Mouse (Mus musculus) CH12.LX (cell line): ENCODE data around the gene Kif6. TPM values are rescaled to one million over a fixed set of nuclear protein-coding genes. Genes with fewer than 3 reads are reported as not detected.

Experiments used
- DNase-seq: peaks from one replicate; pipeline ENCODE4 v3.0.0-alpha.2; 2013; ENCODE audit errors: extremely low read depth
- H3K27ac ChIP-seq: 2 replicates; pipeline ENCODE4 v1.5.1; 2012; ENCODE audit warnings: low read depth, mild to moderate bottlenecking, control low read depth, moderate library complexity; ENCODE audit not compliant: insufficient read depth
- H3K27me3 ChIP-seq: replicated peaks from 2 replicates; pipeline ENCODE3; 2012; ENCODE audit warnings: inconsistent platforms
- H3K36me3 ChIP-seq, 2 experiments: replicated peaks in 1 of 2; 2 replicates each; pipeline versions ENCODE3 to v1.6.1; 2012; ENCODE audit warnings: inconsistent platforms in 1 of 2, low read length in 1 of 2, mild to moderate bottlenecking in 1 of 2, mixed read lengths in 1 of 2, moderate library complexity in 1 of 2; ENCODE audit not compliant: control insufficient read depth in 1 of 2, insufficient read depth in 1 of 2
- H3K4me1 ChIP-seq, 2 experiments: 2 replicates each; pipeline ENCODE4 v1.6.1; 2012; ENCODE audit warnings: inconsistent platforms in 1 of 2, moderate library complexity in 1 of 2; ENCODE audit not compliant: insufficient read depth in 2 of 2, control insufficient read depth in 1 of 2
- H3K4me2 ChIP-seq: 2 replicates; pipeline ENCODE4 v1.6.1; 2012; ENCODE audit warnings: low read depth, mild to moderate bottlenecking, control low read depth; ENCODE audit not compliant: poor library complexity, insufficient read depth, severe bottlenecking
- H3K4me3 ChIP-seq, 3 experiments: fragments of 150-350 bp in 1 of 3; sonication (generic) in 1 of 3; replicated peaks in 1 of 3; 2 replicates each; pipeline versions ENCODE3 to v1.5.1; 2011 to 2012; ENCODE audit warnings: low read depth in 2 of 3, low read length in 2 of 3, mild to moderate bottlenecking in 2 of 3, moderate library complexity in 2 of 3, control low read depth in 1 of 3, improper control_type of control experiment in 1 of 3, inconsistent platforms in 1 of 3, mixed read lengths in 1 of 3; ENCODE audit not compliant: poor library complexity in 1 of 3
- H3K79me2 ChIP-seq: replicated peaks from 2 replicates; pipeline ENCODE4 v1.6.1; 2012; ENCODE audit warnings: mild to moderate bottlenecking, moderate library complexity; ENCODE audit not compliant: control insufficient read depth, poor library complexity, insufficient read depth, severe bottlenecking; ENCODE audit errors: extremely low read depth
- H3K9ac ChIP-seq: 2 replicates; pipeline ENCODE4 v1.6.1; 2012; ENCODE audit warnings: low read depth, mild to moderate bottlenecking, control low read depth, moderate library complexity; ENCODE audit not compliant: insufficient read depth
- H3K9me3 ChIP-seq: replicated peaks from 2 replicates; pipeline ENCODE3; 2012; ENCODE audit warnings: low read length, inconsistent platforms, mixed read lengths
- BHLHE40 ChIP-seq: IDR thresholded peaks from 2 replicates; pipeline ENCODE4 v1.6.1; 2011; ENCODE audit warnings: mild to moderate bottlenecking, low read depth, low read length, improper control_type of control experiment
- CHD1 ChIP-seq: IDR thresholded peaks from 2 replicates; pipeline ENCODE4 v1.6.1; 2012; ENCODE audit warnings: low read depth, low read length, improper control_type of control experiment, inconsistent platforms
- CHD2 ChIP-seq: IDR thresholded peaks from 2 replicates; pipeline ENCODE4 v1.6.1; 2011; ENCODE audit warnings: low read length, improper control_type of control experiment
- E2F4 ChIP-seq: IDR thresholded peaks from 2 replicates; pipeline ENCODE4 v1.6.1; 2011; ENCODE audit warnings: low read depth, low read length, improper control_type of control experiment; ENCODE audit not compliant: insufficient replicate concordance
- EP300 ChIP-seq: IDR thresholded peaks from 2 replicates; pipeline ENCODE4 v1.6.1; 2011; ENCODE audit warnings: low read length, improper control_type of control experiment
- ETS1 ChIP-seq: conservative IDR thresholded peaks from 2 replicates; pipeline ENCODE4 v1.6.1; 2012; ENCODE audit warnings: low read depth, mild to moderate bottlenecking, inconsistent platforms, low read length, improper control_type of control experiment, moderate library complexity
- GABPA ChIP-seq: IDR thresholded peaks from 2 replicates; pipeline ENCODE4 v1.6.1; 2012; ENCODE audit warnings: low read depth, low read length, improper control_type of control experiment, inconsistent platforms; ENCODE audit not compliant: insufficient replicate concordance
- JUN ChIP-seq: IDR thresholded peaks from 2 replicates; pipeline ENCODE4 v1.6.1; 2011; ENCODE audit warnings: low read depth, mild to moderate bottlenecking, low read length, improper control_type of control experiment, moderate library complexity; ENCODE audit not compliant: insufficient read depth
- KAT2A ChIP-seq: IDR thresholded peaks from 2 replicates; pipeline ENCODE4 v1.6.1; 2012; ENCODE audit warnings: low read length, improper control_type of control experiment, inconsistent platforms; ENCODE audit not compliant: insufficient replicate concordance
- MAX ChIP-seq: IDR thresholded peaks from 2 replicates; pipeline ENCODE4 v1.6.1; 2011; ENCODE audit warnings: low read length, improper control_type of control experiment
- MAZ ChIP-seq: IDR thresholded peaks from 2 replicates; pipeline ENCODE4 v1.6.1; 2012; ENCODE audit warnings: low read depth, mild to moderate bottlenecking, inconsistent platforms, low read length, improper control_type of control experiment, moderate library complexity
- MEF2A ChIP-seq: IDR thresholded peaks from 2 replicates; pipeline ENCODE4 v1.6.1; 2014; ENCODE audit warnings: low read depth, mild to moderate bottlenecking, inconsistent platforms, low read length, improper control_type of control experiment, borderline replicate concordance
- MXI1 ChIP-seq: IDR thresholded peaks from 2 replicates; pipeline ENCODE4 v1.6.1; 2011; ENCODE audit warnings: mild to moderate bottlenecking, low read depth, low read length, improper control_type of control experiment
- MYC ChIP-seq: IDR thresholded peaks from 2 replicates; pipeline ENCODE4 v1.6.1; 2011; ENCODE audit warnings: low read depth, mild to moderate bottlenecking, improper control_type of control experiment, low read length
- NELFE ChIP-seq: IDR thresholded peaks from 2 replicates; pipeline ENCODE4 v1.6.1; 2011; ENCODE audit warnings: low read depth, low read length, improper control_type of control experiment
- NRF1 ChIP-seq: IDR thresholded peaks from 2 replicates; pipeline ENCODE4 v1.6.1; 2014; ENCODE audit warnings: low read depth, mild to moderate bottlenecking, inconsistent platforms, low read length, improper control_type of control experiment, moderate library complexity
- PAX5 ChIP-seq: IDR thresholded peaks from 2 replicates; pipeline ENCODE4 v1.6.1; 2012; ENCODE audit warnings: low read length, inconsistent platforms, mixed read lengths
- POLR2A ChIP-seq: IDR thresholded peaks from 2 replicates; pipeline ENCODE4 v1.6.1; 2011; ENCODE audit warnings: low read depth, mild to moderate bottlenecking, improper control_type of control experiment, low read length
- POLR2AphosphoS2 ChIP-seq: IDR thresholded peaks from 2 replicates; pipeline ENCODE4 v1.6.1; 2011; ENCODE audit warnings: low read depth, low read length, improper control_type of control experiment
- RAD21 ChIP-seq: IDR thresholded peaks from 2 replicates; pipeline ENCODE4 v1.6.1; 2011; ENCODE audit warnings: low read depth, mild to moderate bottlenecking, low read length, improper control_type of control experiment, moderate library complexity
- RCOR1 ChIP-seq: conservative IDR thresholded peaks from 2 replicates; pipeline ENCODE4 v1.6.1; 2012; ENCODE audit warnings: low read depth, mild to moderate bottlenecking, inconsistent platforms, low read length, improper control_type of control experiment
- SIN3A ChIP-seq: IDR thresholded peaks from 2 replicates; pipeline ENCODE4 v1.6.1; 2012; ENCODE audit warnings: low read length, improper control_type of control experiment, inconsistent platforms
- SMC3 ChIP-seq: IDR thresholded peaks from 2 replicates; pipeline ENCODE4 v1.6.1; 2011; ENCODE audit warnings: low read depth, low read length, improper control_type of control experiment
- UBTF ChIP-seq: IDR thresholded peaks from 2 replicates; pipeline ENCODE4 v1.6.1; 2012; ENCODE audit warnings: low read depth, mild to moderate bottlenecking, inconsistent platforms, low read length, improper control_type of control experiment, moderate library complexity
- USF1 ChIP-seq: IDR thresholded peaks from 2 replicates; pipeline ENCODE4 v1.6.1; 2014; ENCODE audit warnings: low read depth, mild to moderate bottlenecking, inconsistent platforms, low read length, improper control_type of control experiment
- ZC3H11A ChIP-seq: IDR thresholded peaks from 2 replicates; pipeline ENCODE4 v1.6.1; 2012; ENCODE audit warnings: low read depth, mild to moderate bottlenecking, inconsistent platforms, low read length, improper control_type of control experiment
- dilution Hi-C: fragments of 300-500 bp; cut with MboI; formaldehyde crosslinking; loops from 2 replicates; pipeline ENCODE4 v1.14.3; 2020; ENCODE audit warnings: low sequenced_read_pairs; ENCODE audit not compliant: extremely low pct_unique_long_range_greater_than_20kb, extremely low pct_ligation_motif_present
- in situ Hi-C: fragments of 300-500 bp; cut with MboI; formaldehyde crosslinking; loops from 3 replicates; pipeline ENCODE4 v1.14.3; 2019; ENCODE audit warnings: low sequenced_read_pairs, low pct_ligation_motif_present, low pct_unique_long_range_greater_than_20kb, mixed read lengths
- polyA plus RNA-seq: library from polyadenylated mRNA; unstranded; fragments of >175 nt; gene quantifications from 2 replicates; pipeline ENCODE4 v1.2.1, GENCODE M21; 2012; ENCODE audit warnings: low read depth; ENCODE audit not compliant: insufficient read length
- total RNA-seq, 2 experiments: library from RNA; depleted of rRNA; stranded (reverse); fragments of 300-350 nt in 1 of 2; fragments of >200 nt in 1 of 2; gene quantifications; 2 replicates each; pipeline ENCODE4 v1.2.3; 2012 to 2014

Kif6 gene
- total and polyA plus RNA-seq, 3 experiments, result not detected

DNA sequence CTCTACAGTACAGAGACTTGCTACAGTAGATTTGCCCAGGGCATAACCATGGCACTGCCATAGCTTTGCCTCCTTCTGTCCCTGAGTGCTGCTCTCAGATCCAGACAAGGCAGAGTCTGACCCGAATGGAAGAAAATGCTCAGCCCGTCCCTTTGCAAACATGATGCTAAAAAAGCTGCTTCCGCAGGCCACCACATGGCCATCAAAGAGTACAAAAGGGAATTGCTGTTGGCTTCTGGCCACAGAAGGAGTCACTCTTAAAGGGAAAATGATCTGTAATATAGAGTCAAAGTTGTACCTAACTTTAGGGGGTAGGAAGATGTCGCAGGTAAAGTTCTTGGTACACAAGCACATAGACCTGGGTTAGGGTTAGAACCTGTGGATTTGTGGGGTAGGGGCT is 126.2 kb downstream of the Kif6 start:
- no peak for DNase-seq
- Histone ChIP-seq H3K9ac (no peak overlapping the region), H3K9me3 (peaks cover 5% of the 10 kb centered on the region), H3K27ac (no peak overlapping the region), H3K4me3 (no peak overlapping the region), H3K79me2 (no peaks in the 10 kb centered on the region), H3K27me3 (peaks cover 7% of the 10 kb centered on the region), H3K36me3 (no peaks in the 10 kb centered on the region), H3K4me1 (peaks cover 3 to 15% of the 10 kb centered on the region in 2 experiments; a peak in 3 of 4 replicates), H3K4me2 (no peak overlapping the region)
- dilution Hi-C loops (no loop called here), in situ Hi-C loops (no loop called here)
- TF ChIP-seq NRF1 (no peak), CHD2 (no peak), RAD21 (no peak), MXI1 (no peak), EP300 (no peak), SIN3A (no peak), CHD1 (no peak), KAT2A (no peak), GABPA (no peak), RCOR1 (no peak), ZC3H11A (no peak), MYC (no peak), USF1 (no peak), POLR2A (no peak), BHLHE40 (no peak), SMC3 (no peak), MAZ (no peak)

DNA sequence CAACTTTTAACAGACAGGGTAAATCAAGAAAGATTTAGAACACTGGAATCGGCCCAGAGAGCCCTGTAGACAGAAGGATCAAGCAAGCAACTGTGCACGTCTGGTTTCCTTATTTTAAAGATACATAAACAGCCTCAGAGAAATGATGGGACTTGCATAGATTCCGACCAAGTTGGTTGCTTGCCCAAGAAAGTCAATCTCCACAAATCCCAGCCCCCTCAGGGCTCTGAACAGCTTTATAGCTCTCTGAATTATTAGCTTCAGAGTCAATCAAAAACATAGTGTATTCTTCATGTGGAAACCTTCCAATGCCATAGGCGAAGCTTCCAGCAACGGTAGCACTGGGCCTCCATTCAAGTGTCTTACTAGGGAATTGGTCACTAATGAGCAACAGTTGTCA is 127.0 kb downstream of the Kif6 start:
- Histone ChIP-seq H3K4me1 (peaks cover 3 to 15% of the 10 kb centered on the region in 2 experiments; a peak in 3 of 4 replicates), H3K4me3 (no peak overlapping the region), H3K9me3 (peaks cover 1% of the 10 kb centered on the region), H3K79me2 (no peaks in the 10 kb centered on the region), H3K36me3 (no peaks in the 10 kb centered on the region), H3K4me2 (no peak overlapping the region), H3K27ac (no peak overlapping the region), H3K9ac (no peak overlapping the region), H3K27me3 (peaks cover 7% of the 10 kb centered on the region)
- no peak for DNase-seq
- dilution Hi-C loops (no loop called here), in situ Hi-C loops (no loop called here)
- TF ChIP-seq E2F4 (no peak), ZC3H11A (no peak), MEF2A (no peak), UBTF (no peak), NELFE (no peak), POLR2A (no peak), RCOR1 (no peak), KAT2A (no peak), SIN3A (no peak), MAX (no peak), PAX5 (no peak), POLR2AphosphoS2 (no peak), ETS1 (no peak), MXI1 (no peak), JUN (no peak)
